ENCODE assay signal across 25 mouse cellular contexts in the genomic region with DNA sequence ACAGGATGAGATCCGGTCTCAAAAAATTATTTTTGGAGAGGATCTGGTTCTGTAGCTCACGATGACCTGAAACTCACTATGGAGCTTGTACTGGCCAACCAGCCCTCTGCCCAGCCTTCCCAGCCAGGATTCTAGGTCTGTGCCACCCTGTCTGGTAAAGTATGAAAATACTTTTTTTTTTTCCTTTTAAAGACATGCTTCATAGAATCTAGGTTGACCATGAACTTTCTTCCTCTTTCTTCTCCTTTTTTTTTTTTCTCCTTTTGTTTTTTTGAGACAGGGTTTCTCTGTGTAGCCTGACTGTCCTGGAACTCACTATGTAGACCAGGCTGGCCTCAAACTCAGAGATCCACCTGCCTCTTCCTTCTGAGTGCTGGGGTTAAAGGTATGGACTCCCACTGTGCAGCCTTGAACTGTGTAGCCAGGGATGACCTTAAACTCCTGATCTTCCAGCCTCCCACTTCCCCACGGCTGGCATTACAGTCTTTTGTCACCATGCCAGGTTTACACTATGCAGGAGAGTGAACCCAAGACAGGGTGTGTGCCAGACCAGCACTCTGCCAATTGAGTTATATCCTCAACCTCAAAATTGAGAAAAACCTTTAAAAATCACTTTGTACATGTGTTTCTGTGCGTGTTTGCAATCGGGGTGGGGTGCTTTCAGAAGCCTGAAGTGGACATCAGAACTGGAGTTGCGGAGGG. TPM values are rescaled to one million over a fixed set of nuclear protein-coding genes. Genes with fewer than 3 reads are reported as not detected.
A peak's percentile ranks its signal among the peaks of the same experiment; 100 is the strongest.
DNase-seq lines count a peak whose midpoint lies in the region; ATAC-seq lines count a peak whose summit lies in the region.
"Had no signal": no experiment of that assay in that cellular context is flagged by ENCODE, and none has a peak within 500 bp of the region (broad histone marks: within the 10 kb centered on the region; RNA-seq: fewer than 3 reads in every experiment).

No protein-coding gene starts in this region.

- H3K9ac ChIP-seq in kidney, embryonic 15.5 days = no peak overlapping the region
- no peak overlapping the region for H3K9ac ChIP-seq in liver, embryonic 12.5 days
- no peak overlapping the region for H3K9ac ChIP-seq in liver, embryonic 11.5 days (ENCODE audit: low read depth, low read length)
- H3K9ac ChIP-seq: heart, embryonic 15.5 days; hindbrain, embryonic 13.5 days; liver, embryonic 14.5 days; lung, embryonic 15.5 days; neural tube, embryonic 13.5 days; stomach, embryonic 15.5 days had no signal

- peaks cover 13% of the 10 kb centered on the region for H3K4me1 ChIP-seq in kidney, embryonic 15.5 days
- peaks cover 37% of the 10 kb centered on the region for H3K4me1 ChIP-seq in liver, embryonic 12.5 days
- H3K4me1 ChIP-seq in liver, embryonic 11.5 days (replicated peaks; ENCODE audit: control insufficient read depth, insufficient read depth, low read length) = peaks cover 2% of the 10 kb centered on the region; the same call in 1 of the 2 replicates
- peaks cover 18% of the 10 kb centered on the region for H3K4me1 ChIP-seq in brown adipose tissue, adult 24 weeks (ENCODE audit: control insufficient read depth, insufficient read depth, insufficient read length, low read length)
- H3K4me1 ChIP-seq: stomach, embryonic 15.5 days had no signal

- H3K4me3 ChIP-seq in kidney, embryonic 15.5 days (replicated peaks) = no peak overlapping the region
- no peak overlapping the region for H3K4me3 ChIP-seq in liver, embryonic 12.5 days
- H3K4me3 ChIP-seq in liver, embryonic 11.5 days (ENCODE audit: low read depth, low read length) = no peak overlapping the region
- no peak overlapping the region for H3K4me3 ChIP-seq in brown adipose tissue, adult 24 weeks (ENCODE audit: insufficient read depth, low read depth, low read length)
- H3K4me3 ChIP-seq: forebrain, embryonic 10.5 days; heart, embryonic 15.5 days; hindbrain, embryonic 13.5 days; layer of hippocampus, adult 2 months; limb, embryonic 10.5 days; lung, embryonic 15.5 days; myocyte; neural tube, embryonic 13.5 days; stomach, embryonic 15.5 days had no signal

- peak; percentile 31 for DNase-seq in kidney, adult 11 months
- no peak for DNase-seq in liver, embryonic 11.5 days (ENCODE audit: low spot score)
- DNase-seq in MN1 (ENCODE audit: low spot score) = peak; percentile 41
- DNase-seq in frontal cortex, postnatal 10 days (ENCODE audit: low spot score in 2 of 2) = no peak
- DNase-seq: cerebellum, adult 11 months; gastrocnemius, postnatal 36 days; heart, postnatal 36 days; retina, postnatal 1 day; thymus, postnatal 36 days had no signal

- H3K36me3 ChIP-seq in kidney, embryonic 15.5 days = peaks cover 53% of the 10 kb centered on the region
- H3K36me3 ChIP-seq in liver, embryonic 12.5 days = peaks cover 43% of the 10 kb centered on the region
- peaks cover 16% of the 10 kb centered on the region for H3K36me3 ChIP-seq in liver, embryonic 11.5 days (ENCODE audit: control insufficient read depth, insufficient read depth, low read length)
- H3K36me3 ChIP-seq: stomach, embryonic 15.5 days had no signal

- ATAC-seq in kidney, embryonic 15.5 days (replicated peaks; ENCODE audit: low FRiP score) = no peak
- ATAC-seq in liver, embryonic 12.5 days = no peak
- no peak for ATAC-seq in liver, embryonic 11.5 days (replicated peaks; ENCODE audit: low FRiP score)
- ATAC-seq: forebrain, embryonic 16.5 days; midbrain, embryonic 16.5 days had no signal

- no peaks in the 10 kb centered on the region for H3K9me3 ChIP-seq in kidney, embryonic 15.5 days (replicated peaks)
- no peaks in the 10 kb centered on the region for H3K9me3 ChIP-seq in liver, embryonic 12.5 days (replicated peaks)
- H3K9me3 ChIP-seq in liver, embryonic 11.5 days (ENCODE audit: control insufficient read depth, low read length) = no peaks in the 10 kb centered on the region
- H3K9me3 ChIP-seq: heart, embryonic 15.5 days; hindbrain, embryonic 13.5 days; limb, embryonic 10.5 days; lung, embryonic 15.5 days; neural tube, embryonic 13.5 days; stomach, embryonic 15.5 days had no signal

- no peak overlapping the region for H3K4me2 ChIP-seq in kidney, embryonic 15.5 days
- no peak overlapping the region for H3K4me2 ChIP-seq in liver, embryonic 12.5 days
- H3K4me2 ChIP-seq in liver, embryonic 11.5 days = no peak overlapping the region
- H3K4me2 ChIP-seq: heart, embryonic 15.5 days; hindbrain, embryonic 13.5 days; lung, embryonic 15.5 days; neural tube, embryonic 13.5 days; stomach, embryonic 15.5 days had no signal

- H3K27ac ChIP-seq in kidney, embryonic 15.5 days = no peak overlapping the region
- H3K27ac ChIP-seq in liver, embryonic 12.5 days = 0 out of 2 replicates have a peak overlapping the region, but pooled peaks have one; percentile 0
- H3K27ac ChIP-seq in liver, embryonic 11.5 days (ENCODE audit: low read depth, low read length) = no peak overlapping the region
- H3K27ac ChIP-seq in brown adipose tissue, adult 24 weeks (replicated peaks; ENCODE audit: low read depth, low read length) = 0 out of 2 replicates have a peak overlapping the region, but pooled peaks have one; percentile 21
- H3K27ac ChIP-seq: forebrain, embryonic 10.5 days; heart, embryonic 15.5 days; hindbrain, embryonic 13.5 days; layer of hippocampus, adult 2 months; limb, embryonic 10.5 days; liver, embryonic 14.5 days; lung, embryonic 15.5 days; macrophage; neural tube, embryonic 13.5 days; stomach, embryonic 15.5 days had no signal

- 89% methylated on average over 6 of the region's 6 CpGs for WGBS in kidney, embryonic 15.5 days
- 91% methylated on average over 6 of the region's 6 CpGs for WGBS in liver, embryonic 12.5 days (ENCODE audit: insufficient replicate concordance)
- WGBS in liver, embryonic 11.5 days = 93% methylated on average over 6 of the region's 6 CpGs

- no peaks in the 10 kb centered on the region for H3K27me3 ChIP-seq in kidney, embryonic 15.5 days
- H3K27me3 ChIP-seq in liver, embryonic 12.5 days (replicated peaks) = no peaks in the 10 kb centered on the region
- H3K27me3 ChIP-seq in liver, embryonic 11.5 days (replicated peaks; ENCODE audit: control insufficient read depth, insufficient read depth, low read length) = no peaks in the 10 kb centered on the region
- H3K27me3 ChIP-seq: heart, embryonic 15.5 days; hindbrain, embryonic 13.5 days; lung, embryonic 15.5 days; neural tube, embryonic 13.5 days; stomach, embryonic 15.5 days had no signal

RNA-seq across cellular contexts. Expression of gene Ube2r2, which starts 4.8 kb away (rescaled TPM):
- 81.7 and 84.4 TPM in 2 replicates for polyA plus RNA-seq in kidney, embryonic 15.5 days (2015; fragmentation: Nextera tagmentation; extraction: Ambion mirVana)
- polyA plus RNA-seq in liver, embryonic 12.5 days (2016; fragmentation: Nextera tagmentation; extraction: Ambion mirVana) = 39.9 and 44.8 TPM in 2 replicates
- 46.7 and 49.2 TPM in 2 replicates for polyA plus RNA-seq in liver, embryonic 11.5 days (2014; fragmentation: Nextera tagmentation; extraction: Ambion mirVana)
- polyA plus RNA-seq in brown adipose tissue, adult 24 weeks (2012; ENCODE audit: insufficient read depth, insufficient read length, missing spikeins) = 71.7 and 124 TPM in 2 replicates

RNA-seq across cellular contexts. Expression of gene Nol6, which starts 16.1 kb away (rescaled TPM):
- 30.4 and 33.1 TPM in 2 replicates for polyA plus RNA-seq in kidney, embryonic 15.5 days (2015; fragmentation: Nextera tagmentation; extraction: Ambion mirVana)
- 21.9 and 22.0 TPM in 2 replicates for polyA plus RNA-seq in liver, embryonic 12.5 days (2016; fragmentation: Nextera tagmentation; extraction: Ambion mirVana)
- 35.8 and 39.8 TPM in 2 replicates for polyA plus RNA-seq in liver, embryonic 11.5 days (2014; fragmentation: Nextera tagmentation; extraction: Ambion mirVana)
- polyA plus RNA-seq in brown adipose tissue, adult 24 weeks (2012; ENCODE audit: insufficient read depth, insufficient read length, missing spikeins) = 13.0 and 15.3 TPM in 2 replicates

RNA-seq across cellular contexts. Expression of gene Aqp3, which starts 42.3 kb away (rescaled TPM):
- 29.0 and 33.1 TPM in 2 replicates for polyA plus RNA-seq in kidney, embryonic 15.5 days (2015; fragmentation: Nextera tagmentation; extraction: Ambion mirVana)
- 20.9 and 22.3 TPM in 2 replicates for polyA plus RNA-seq in liver, embryonic 12.5 days (2016; fragmentation: Nextera tagmentation; extraction: Ambion mirVana)
- 12.7 and 15.7 TPM in 2 replicates for polyA plus RNA-seq in liver, embryonic 11.5 days (2014; fragmentation: Nextera tagmentation; extraction: Ambion mirVana)
- not detected in 2 replicates for polyA plus RNA-seq in brown adipose tissue, adult 24 weeks (2012; ENCODE audit: insufficient read depth, insufficient read length, missing spikeins)
- polyA plus RNA-seq: hindbrain, embryonic 13.5 days; macrophage; myocyte had no signal

Comparison
In these comparisons a context has a peak if more than half of its experiments do, and no peak if none do; other contexts are left out.
1. H3K27ac ChIP-seq: peak in liver, embryonic 12.5 days (single experiment) and brown adipose tissue, adult 24 weeks (single experiment); none in kidney, embryonic 15.5 days (single experiment) and liver, embryonic 11.5 days (single experiment).
2. DNase-seq: peak in kidney, adult 11 months (single experiment) and MN1 (single experiment); none in liver, embryonic 11.5 days (single experiment) and frontal cortex, postnatal 10 days (0 of 2).